Mouse (Mus musculus) embryonic facial prominence, embryonic 11.5 days (tissue): ENCODE results near the gene Pard3b. TPM values are rescaled to one million over a fixed set of nuclear protein-coding genes. Genes with fewer than 3 reads are reported as not detected.

ENCODE experiments used
- ATAC-seq: fragments of 200-750 bp; cut with Nextera tagmentation; replicated peaks from 2 replicates; pipeline ENCODE4 v1.8.0; 2017; ENCODE audit warnings: low read depth; ENCODE audit not compliant: insufficient number of reproducible peaks, low FRiP score, low TSS enrichment
- DNase-seq: peaks from one replicate; pipeline ENCODE4 v3.0.0-alpha.2; 2015; ENCODE audit warnings: low spot score
- H3K27ac ChIP-seq: fragments of 300-500 bp; sonication (generic); replicated peaks from 2 replicates; pipeline ENCODE4 v1.5.1; 2014; ENCODE audit warnings: mild to moderate bottlenecking, low read depth, low read length, control low read depth
- H3K27me3 ChIP-seq: fragments of 300-500 bp; sonication (generic); 2 replicates; pipeline ENCODE4 v1.6.1; 2014; ENCODE audit warnings: mild to moderate bottlenecking, low read length, moderate library complexity, mixed read lengths; ENCODE audit not compliant: control insufficient read depth, insufficient read depth
- H3K36me3 ChIP-seq: fragments of 300-500 bp; sonication (generic); replicated peaks from 2 replicates; pipeline ENCODE4 v1.6.1; 2014; ENCODE audit warnings: low read depth, mild to moderate bottlenecking, low read length, moderate library complexity, mixed read lengths; ENCODE audit not compliant: control insufficient read depth, insufficient read depth
- H3K4me1 ChIP-seq: fragments of 300-500 bp; sonication (generic); 2 replicates; pipeline ENCODE4 v1.6.1; 2014; ENCODE audit warnings: low read length, mixed read lengths; ENCODE audit not compliant: control insufficient read depth, insufficient read depth
- H3K4me2 ChIP-seq: fragments of 300-500 bp; sonication (generic); 2 replicates; pipeline ENCODE4 v1.6.1; 2014; ENCODE audit warnings: low read depth, mild to moderate bottlenecking, control low read depth, low read length, moderate library complexity
- H3K4me3 ChIP-seq: fragments of 300-500 bp; sonication (generic); 2 replicates; pipeline ENCODE4 v1.5.1; 2014; ENCODE audit warnings: low read depth, low read length, control low read depth
- H3K9ac ChIP-seq: fragments of 300-500 bp; sonication (generic); replicated peaks from 2 replicates; pipeline ENCODE4 v1.6.1; 2014; ENCODE audit warnings: mild to moderate bottlenecking, control low read depth, low read length
- H3K9me3 ChIP-seq: fragments of 300-500 bp; sonication (generic); replicated peaks from 2 replicates; pipeline ENCODE4 v1.6.1; 2016; ENCODE audit warnings: mild to moderate bottlenecking, low read length, inconsistent platforms, mixed read lengths; ENCODE audit not compliant: control insufficient read depth
- WGBS: fragments of 180-500 bp; shearing (Covaris S2); extraction: QIAGEN DNeasy Blood & Tissue Kit; methylation state at CpG from one replicate; pipeline ENCODE4 v1.1.7; 2014; 5-methylcytosine and 5-hydroxymethylcytosine counted together
- polyA plus RNA-seq: library from polyadenylated mRNA; unstranded; fragments of >200 nt; fragmentation: Nextera tagmentation; extraction: Ambion mirVana; gene quantifications from 2 replicates; pipeline ENCODE4 v1.2.1, GENCODE M21; 2014

Gene Pard3b
- polyA plus RNA-seq, 1 experiment from 2014 or later: 7.7 TPM

DNA sequence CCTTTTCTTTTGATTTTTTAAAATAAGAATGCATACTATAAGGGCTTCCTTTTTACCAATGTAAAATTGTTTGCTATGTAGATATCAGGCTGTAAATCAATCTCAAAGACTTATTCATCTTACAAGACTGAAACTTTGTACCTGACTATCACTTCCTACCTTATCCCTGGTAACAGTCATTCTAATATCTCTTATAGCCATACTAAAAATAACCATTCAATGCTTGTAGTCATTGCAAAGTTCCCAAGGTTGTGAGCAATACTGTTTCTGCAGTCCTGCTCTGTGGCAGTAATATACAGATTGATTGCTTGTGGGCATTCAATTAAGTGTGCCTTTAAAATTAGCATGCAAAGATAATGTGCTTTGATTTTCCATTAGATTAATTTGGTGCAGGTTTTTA lies 72.9 kb downstream of the Pard3b start:
- Histone ChIP-seq H3K9ac (no peak overlapping the region), H3K27ac (no peak overlapping the region), H3K4me3 (no peak overlapping the region), H3K27me3 (no peaks in the 10 kb centered on the region), H3K4me2 (no peak overlapping the region), H3K36me3 (no peaks in the 10 kb centered on the region), H3K4me1 (no peaks in the 10 kb centered on the region), H3K9me3 (no peaks in the 10 kb centered on the region)
- ATAC-seq: no peak
- DNase-seq: no peak

DNA sequence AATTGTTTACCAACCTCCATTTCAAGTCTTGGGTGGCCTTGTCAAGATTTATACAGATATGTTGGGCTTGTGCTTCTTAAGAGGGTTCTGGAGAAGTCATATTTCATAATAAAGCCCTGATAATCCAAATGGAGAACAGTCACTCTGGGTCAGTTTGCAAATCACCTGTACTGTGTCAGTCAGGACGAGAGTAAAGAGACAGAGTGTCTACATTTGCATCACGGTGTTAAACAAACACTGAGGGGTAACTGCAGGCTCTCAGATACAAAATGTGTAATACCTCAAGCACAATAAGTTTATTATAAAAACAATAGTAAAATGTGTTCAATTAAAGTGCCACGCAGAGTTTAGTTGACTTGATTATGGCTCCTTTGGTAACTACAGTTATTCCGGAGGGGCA lies 91.0 kb downstream of the Pard3b start:
- WGBS: 73% methylated on average over 4 of the region's 4 CpGs
- Histone ChIP-seq H3K4me3 (no peak overlapping the region), H3K4me1 (no peaks in the 10 kb centered on the region), H3K9ac (no peak overlapping the region), H3K36me3 (no peaks in the 10 kb centered on the region), H3K4me2 (no peak overlapping the region), H3K27me3 (no peaks in the 10 kb centered on the region), H3K9me3 (no peaks in the 10 kb centered on the region), H3K27ac (no peak overlapping the region)
- no peak for ATAC-seq
- DNase-seq: no peak

DNA sequence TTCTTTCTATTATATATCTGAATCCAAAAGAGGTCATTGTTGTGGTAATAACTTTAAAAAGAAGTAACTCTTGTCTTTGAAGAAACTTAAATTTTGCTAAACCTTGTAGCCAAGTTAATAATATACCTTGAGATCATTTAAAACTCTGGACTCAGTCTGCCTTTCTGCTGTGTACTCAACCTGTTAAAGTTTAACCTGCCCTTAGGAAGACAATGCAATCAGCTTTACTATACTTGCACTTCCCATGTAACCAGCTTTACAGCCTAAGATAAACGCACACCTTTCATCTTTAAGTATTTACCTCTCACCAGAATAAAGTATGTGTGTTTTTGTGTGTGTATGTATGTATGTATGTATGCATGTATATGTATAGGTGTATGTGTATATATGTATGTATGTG lies 97.9 kb downstream of the Pard3b start:
- H3K27ac ChIP-seq: no peak overlapping the region
- H3K36me3 ChIP-seq: no peaks in the 10 kb centered on the region
- ATAC-seq (no peak), DNase-seq (no peak)
- H3K9me3 ChIP-seq: no peaks in the 10 kb centered on the region
- no peak overlapping the region for H3K4me3 ChIP-seq
- no peaks in the 10 kb centered on the region for H3K4me1 ChIP-seq
- H3K4me2 ChIP-seq: no peak overlapping the region
- no peaks in the 10 kb centered on the region for H3K27me3 ChIP-seq
- WGBS: 86% methylated on average over 1 of the region's 1 CpGs
- H3K9ac ChIP-seq: no peak overlapping the region

DNA sequence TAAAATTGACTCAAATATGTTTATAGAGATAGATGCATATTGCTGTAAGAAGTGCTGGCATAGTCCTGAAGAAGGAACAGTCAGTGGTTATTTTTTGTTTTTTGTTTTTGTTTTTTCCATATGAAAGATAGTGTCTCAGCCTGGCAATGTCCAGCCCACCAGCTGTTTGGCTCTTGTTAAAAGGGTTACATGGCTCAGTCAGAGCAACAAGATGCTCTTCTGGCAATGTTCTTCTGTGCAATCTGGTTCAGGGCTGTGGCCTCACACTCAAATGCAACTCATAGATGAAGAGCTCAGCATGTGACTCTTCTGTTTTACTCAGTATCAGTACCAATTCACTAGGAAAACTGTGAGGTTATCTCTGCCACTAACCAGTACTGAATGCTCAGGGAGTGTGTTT lies 104.2 kb downstream of the Pard3b start:
- no peaks in the 10 kb centered on the region for H3K4me1 ChIP-seq
- no peak overlapping the region for H3K27ac ChIP-seq
- DNase-seq (no peak), ATAC-seq (no peak)
- no peak overlapping the region for H3K9ac ChIP-seq
- H3K4me3 ChIP-seq: no peak overlapping the region
- no peaks in the 10 kb centered on the region for H3K9me3 ChIP-seq
- no peak overlapping the region for H3K4me2 ChIP-seq
- H3K27me3 ChIP-seq: no peaks in the 10 kb centered on the region
- H3K36me3 ChIP-seq: no peaks in the 10 kb centered on the region

DNA sequence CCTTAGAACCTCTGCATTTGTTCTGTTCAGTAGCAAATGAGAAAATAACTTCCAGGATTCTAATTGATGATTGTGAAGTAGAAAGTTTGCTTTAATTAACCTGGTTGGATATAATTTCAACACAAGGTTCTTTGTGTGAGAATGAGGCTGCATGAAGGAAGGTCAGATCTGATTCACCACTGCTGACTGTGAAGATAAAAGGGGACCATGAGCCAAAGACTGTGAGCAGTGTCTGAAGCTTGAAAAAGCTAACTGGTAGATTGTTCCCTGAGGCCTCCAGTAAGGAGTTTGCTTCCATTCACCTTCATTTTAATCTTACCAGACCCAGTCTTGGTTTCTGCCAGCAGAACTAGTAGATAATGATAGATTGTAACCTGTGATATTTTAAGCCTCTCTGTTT lies 108.9 kb downstream of the Pard3b start:
- Histone ChIP-seq H3K4me3 (no peak overlapping the region), H3K4me1 (no peaks in the 10 kb centered on the region), H3K27ac (no peak overlapping the region), H3K9ac (no peak overlapping the region), H3K27me3 (no peaks in the 10 kb centered on the region), H3K4me2 (no peak overlapping the region), H3K9me3 (no peaks in the 10 kb centered on the region), H3K36me3 (no peaks in the 10 kb centered on the region)
- no peak for ATAC-seq
- no peak for DNase-seq

DNA sequence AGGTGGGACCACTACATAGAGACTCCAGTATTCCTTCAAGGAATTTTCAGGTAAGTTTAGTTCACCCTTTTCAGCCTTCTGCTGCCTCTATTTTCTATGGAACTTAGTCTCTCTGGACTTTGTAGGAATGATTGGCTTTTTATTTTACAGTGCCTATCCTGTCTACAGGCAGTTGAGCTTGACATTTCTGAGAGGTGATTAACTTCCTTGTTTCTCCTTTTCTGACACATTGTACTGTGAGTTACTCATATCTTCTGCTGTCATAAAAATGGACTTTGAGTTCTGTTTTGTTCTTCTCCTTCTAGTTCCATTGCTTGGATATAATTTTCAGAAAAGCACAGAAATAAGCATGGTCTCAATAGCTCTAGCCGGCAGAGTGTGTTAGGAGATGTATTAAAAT lies 112.4 kb downstream of the Pard3b start:
- no peak for ATAC-seq
- Histone ChIP-seq H3K36me3 (no peaks in the 10 kb centered on the region), H3K4me3 (no peak overlapping the region), H3K4me1 (no peaks in the 10 kb centered on the region), H3K9me3 (no peaks in the 10 kb centered on the region), H3K27me3 (no peaks in the 10 kb centered on the region), H3K9ac (no peak overlapping the region), H3K4me2 (no peak overlapping the region), H3K27ac (no peak overlapping the region)
- 82% methylated on average over 1 of the region's 1 CpGs for WGBS
- no peak for DNase-seq

DNA sequence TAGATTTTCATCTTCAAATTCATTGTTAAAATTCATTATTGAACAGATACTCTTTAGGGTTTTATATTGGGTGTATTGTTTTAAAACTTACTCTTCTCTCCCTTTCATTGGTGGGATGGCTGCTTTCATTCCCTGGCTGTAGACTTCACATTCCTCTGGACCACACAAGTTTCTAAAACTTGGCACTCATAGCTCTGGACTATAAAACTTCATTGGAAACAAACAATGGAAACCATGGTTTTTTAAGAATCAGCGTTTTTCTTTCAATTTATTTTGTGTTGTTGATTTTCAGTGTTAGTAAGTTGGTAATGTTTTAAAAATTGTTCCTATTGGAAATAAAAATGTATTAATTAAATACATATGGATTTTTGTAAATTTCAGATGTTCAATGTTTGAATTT lies 118.1 kb downstream of the Pard3b start:
- Histone ChIP-seq H3K36me3 (no peaks in the 10 kb centered on the region), H3K4me2 (no peak overlapping the region), H3K9ac (no peak overlapping the region), H3K27ac (no peak overlapping the region), H3K27me3 (no peaks in the 10 kb centered on the region), H3K9me3 (no peaks in the 10 kb centered on the region), H3K4me1 (no peaks in the 10 kb centered on the region), H3K4me3 (no peak overlapping the region)
- DNase-seq: no peak
- ATAC-seq: no peak
- WGBS: 93% methylated on average over 1 of the region's 1 CpGs

DNA sequence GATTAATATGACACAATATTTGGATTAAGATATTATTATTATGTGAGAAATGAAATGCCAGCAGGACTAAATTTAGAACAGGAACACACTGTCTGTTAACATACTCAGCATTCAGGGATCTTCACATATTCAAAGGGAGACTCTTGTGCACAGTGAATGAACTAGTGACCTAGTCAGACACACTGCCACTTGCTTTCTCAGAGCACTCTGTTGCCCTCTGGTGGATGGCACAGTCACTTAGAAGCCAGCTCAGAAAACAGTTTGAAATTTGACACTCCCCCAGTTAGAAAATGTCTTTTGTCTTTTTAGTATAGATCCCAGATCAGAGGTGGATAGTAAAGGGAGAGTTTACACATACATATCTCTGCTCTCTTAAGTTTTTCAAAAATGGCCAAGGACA lies 132.6 kb downstream of the Pard3b start:
- no peaks in the 10 kb centered on the region for H3K27me3 ChIP-seq
- no peak overlapping the region for H3K9ac ChIP-seq
- ATAC-seq (no peak), DNase-seq (peak; percentile 87)
- H3K4me1 ChIP-seq: no peaks in the 10 kb centered on the region
- H3K9me3 ChIP-seq: no peaks in the 10 kb centered on the region
- no peak overlapping the region for H3K4me3 ChIP-seq
- H3K4me2 ChIP-seq: no peak overlapping the region
- no peak overlapping the region for H3K27ac ChIP-seq
- H3K36me3 ChIP-seq: no peaks in the 10 kb centered on the region

DNA sequence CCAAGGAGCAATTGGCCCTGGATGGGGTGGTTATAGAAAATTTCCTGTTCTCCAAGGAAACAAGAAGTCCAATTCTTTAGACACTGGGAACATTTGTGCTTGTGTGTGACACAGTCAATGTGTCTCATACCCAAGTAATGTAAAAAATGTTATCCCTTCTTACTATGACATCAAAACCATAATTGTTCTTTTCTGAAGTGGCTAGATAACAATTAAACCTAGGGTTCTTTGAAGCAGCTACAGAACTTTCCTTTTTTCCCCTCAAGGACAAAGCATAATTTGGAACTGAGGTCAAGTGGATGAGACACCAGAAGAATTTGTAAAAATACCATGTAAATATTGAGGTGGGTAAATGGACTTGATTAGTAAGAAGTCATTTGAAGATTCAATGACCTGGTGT lies 140.1 kb downstream of the Pard3b start:
- Histone ChIP-seq H3K27me3 (no peaks in the 10 kb centered on the region), H3K4me1 (no peaks in the 10 kb centered on the region), H3K9ac (no peak overlapping the region), H3K27ac (no peak overlapping the region), H3K4me3 (no peak overlapping the region), H3K36me3 (no peaks in the 10 kb centered on the region), H3K9me3 (no peaks in the 10 kb centered on the region), H3K4me2 (no peak overlapping the region)
- ATAC-seq: no peak
- no peak for DNase-seq
